Mouse (Mus musculus): ENCODE measurements around the gene Rbpms2.

GRCm38 (mm10) chr9:65648730-65649129 lies 19.3 kb downstream of the Rbpms2 start:
- TF ChIP-seq CTCF (IDR thresholded peaks at IDR 0.05): no peak
- no peak for TF ChIP-seq EP300 (IDR thresholded peaks at IDR 0.05)

Measured in lung, postnatal 0 days (tissue).